Mouse (Mus musculus) heart, embryonic 14.5 days (tissue): ENCODE data around the gene Ttll5. TPM values are rescaled to one million over a fixed set of nuclear protein-coding genes. Genes with fewer than 3 reads are reported as not detected.

ENCODE experiments used
- ATAC-seq: fragments of 200-750 bp; cut with Nextera tagmentation; 2 replicates; pipeline ENCODE4 v1.8.0; 2017; ENCODE audit warnings: low read depth, moderate TSS enrichment; ENCODE audit not compliant: insufficient number of reproducible peaks, insufficient read depth, low FRiP score
- H3K27ac ChIP-seq, 2 experiments: fragments of 200-500 bp in 1 of 2; fragments of 300-500 bp in 1 of 2; sonication (generic) in 1 of 2; replicated peaks in 1 of 2; 2 replicates each; pipeline ENCODE4 v1.5.1; 2012 to 2014; ENCODE audit warnings: low read depth in 2 of 2, low read length in 2 of 2, control low read depth in 1 of 2, mild to moderate bottlenecking in 1 of 2, mixed read lengths in 1 of 2; ENCODE audit not compliant: control insufficient read depth in 1 of 2, insufficient read depth in 1 of 2
- H3K27me3 ChIP-seq: fragments of 300-500 bp; sonication (generic); 2 replicates; pipeline ENCODE4 v1.6.1; 2014; ENCODE audit warnings: mild to moderate bottlenecking, low read length, control low read depth; ENCODE audit not compliant: control insufficient read depth, insufficient read depth
- H3K36me3 ChIP-seq: fragments of 300-500 bp; sonication (generic); 2 replicates; pipeline ENCODE4 v1.6.1; 2014; ENCODE audit warnings: mild to moderate bottlenecking, control low read depth, low read length, mixed read lengths; ENCODE audit not compliant: control insufficient read depth, insufficient read depth
- H3K4me1 ChIP-seq, 2 experiments: fragments of 200-500 bp in 1 of 2; fragments of 300-500 bp in 1 of 2; sonication (generic) in 1 of 2; 2 replicates each; pipeline ENCODE4 v1.6.1; 2012 to 2014; ENCODE audit warnings: low read length in 2 of 2, control low read depth in 1 of 2, mixed read lengths in 1 of 2; ENCODE audit not compliant: control insufficient read depth in 2 of 2, insufficient read depth in 2 of 2
- H3K4me2 ChIP-seq: fragments of 300-500 bp; sonication (generic); 2 replicates; pipeline ENCODE4 v1.6.1; 2014; ENCODE audit warnings: mild to moderate bottlenecking, low read length
- H3K4me3 ChIP-seq, 2 experiments: fragments of 200-500 bp in 1 of 2; fragments of 300-500 bp in 1 of 2; sonication (generic) in 1 of 2; 2 replicates each; pipeline ENCODE4 v1.5.1; 2012 to 2014; ENCODE audit warnings: low read length in 2 of 2, mild to moderate bottlenecking in 2 of 2, control low read depth in 1 of 2, low read depth in 1 of 2, moderate library complexity in 1 of 2; ENCODE audit not compliant: control insufficient read depth in 1 of 2, insufficient read depth in 1 of 2
- H3K9ac ChIP-seq: fragments of 300-500 bp; sonication (generic); 2 replicates; pipeline ENCODE4 v1.6.1; 2014; ENCODE audit warnings: mild to moderate bottlenecking, low read length
- H3K9me3 ChIP-seq: fragments of 300-500 bp; sonication (generic); 2 replicates; pipeline ENCODE4 v1.6.1; 2016; ENCODE audit warnings: low read length, control low read depth; ENCODE audit not compliant: control insufficient read depth
- WGBS: fragments of 180-500 bp; shearing (Covaris S2); extraction: QIAGEN DNeasy Blood & Tissue Kit; methylation state at CpG from one replicate; pipeline ENCODE4 v1.1.7; 2014; 5-methylcytosine and 5-hydroxymethylcytosine counted together
- polyA plus RNA-seq: library from polyadenylated mRNA; unstranded; fragments of >200 nt; fragmentation: Nextera tagmentation; extraction: Ambion mirVana; gene quantifications from 2 replicates; pipeline ENCODE4 v1.2.1, GENCODE M21; 2014

Ttll5 gene
- polyA plus RNA-seq, 1 experiment from 2014 or later, result 17.1 TPM

- 74% methylated on average over 2 of the region's 2 CpGs for WGBS
- Histone ChIP-seq H3K27ac (no peak overlapping the region), H3K9me3 (no peaks in the 10 kb centered on the region), H3K4me2 (no peak overlapping the region), H3K9ac (no peak overlapping the region), H3K4me3 (no peak overlapping the region), H3K27me3 (no peaks in the 10 kb centered on the region), H3K4me1 (peaks cover 15 to 26% of the 10 kb centered on the region in 2 experiments), H3K36me3 (peaks cover 4% of the 10 kb centered on the region; the same call in 1 of the 2 replicates)
- no peak for ATAC-seq
These were observed 134.0 kb downstream of the Ttll5 start for GRCm38 (mm10) chr12:85958460-85958859.

DNA sequence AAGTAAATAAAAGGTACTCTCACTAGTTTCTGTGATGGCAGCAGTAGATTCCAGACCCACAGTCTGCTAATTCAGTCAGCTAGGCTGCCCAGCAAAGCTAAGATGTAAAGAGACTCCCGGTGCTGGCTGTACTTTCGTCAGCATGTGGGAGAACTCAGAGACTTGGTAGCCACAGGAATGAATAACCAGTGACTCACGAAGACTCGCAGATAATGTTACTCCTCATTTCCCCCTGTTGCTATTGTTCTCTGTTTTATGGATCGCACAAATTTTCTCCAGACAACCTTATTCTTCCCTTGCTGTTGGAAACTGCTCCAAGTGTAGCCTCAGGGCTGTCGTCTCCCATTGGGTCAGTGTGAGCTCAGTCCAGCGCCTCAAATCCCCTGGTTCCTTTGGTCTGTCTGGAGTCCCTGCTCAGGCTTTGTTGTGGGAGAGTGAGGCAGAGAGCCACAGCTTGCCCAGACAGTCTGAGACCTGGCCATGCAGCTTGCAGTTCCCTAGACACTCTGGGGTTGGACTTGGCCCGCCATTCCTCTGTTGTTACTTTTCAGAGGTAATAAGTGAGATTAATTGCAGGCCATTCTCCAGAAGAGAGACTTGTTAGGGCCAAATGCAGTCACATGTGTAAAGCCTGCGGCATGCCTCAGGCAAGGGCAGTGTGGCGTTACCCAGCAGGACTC, 135.5 kb downstream of the Ttll5 start:
- no peaks in the 10 kb centered on the region for H3K9me3 ChIP-seq
- H3K4me1 ChIP-seq, result peaks cover 20 to 32% of the 10 kb centered on the region in 2 experiments
- no peak overlapping the region for H3K9ac ChIP-seq
- peaks cover 9% of the 10 kb centered on the region for H3K36me3 ChIP-seq
- no peak overlapping the region for H3K4me3 ChIP-seq
- H3K27ac ChIP-seq, result no peak overlapping the region; a peak in 2 of 4 replicates
- ATAC-seq, result no peak
- WGBS, result 66% methylated on average over 10 of the region's 10 CpGs
- no peaks in the 10 kb centered on the region for H3K27me3 ChIP-seq
- H3K4me2 ChIP-seq, result no peak overlapping the region

GRCm38 (mm10) chr12:85960699-85961098, 136.2 kb downstream of the Ttll5 start:
- peak overlapping the region in 1 of 2 experiments; percentile 20; a peak in 1 of 4 replicates for H3K27ac ChIP-seq
- no peak overlapping the region for H3K4me3 ChIP-seq
- H3K27me3 ChIP-seq, result no peaks in the 10 kb centered on the region
- peaks cover 9% of the 10 kb centered on the region for H3K36me3 ChIP-seq
- no peaks in the 10 kb centered on the region for H3K9me3 ChIP-seq
- no peak overlapping the region for H3K9ac ChIP-seq
- H3K4me1 ChIP-seq, result peaks cover 20 to 32% of the 10 kb centered on the region in 2 experiments
- H3K4me2 ChIP-seq, result no peak overlapping the region
- WGBS, result 76% methylated on average over 4 of the region's 4 CpGs
- no peak for ATAC-seq

GRCm38 (mm10) chr12:85963160-85963559, 138.7 kb downstream of the Ttll5 start:
- WGBS, result 11% methylated on average over 2 of the region's 2 CpGs
- peaks cover 6% of the 10 kb centered on the region; the same call in 1 of the 2 replicates for H3K36me3 ChIP-seq
- H3K4me1 ChIP-seq, result peaks cover 18 to 30% of the 10 kb centered on the region in 2 experiments
- H3K27ac ChIP-seq, result peak overlapping the region; percentile 36 to 48; a peak in 3 of 4 replicates
- no peak overlapping the region for H3K4me2 ChIP-seq
- no peak for ATAC-seq
- H3K9me3 ChIP-seq, result no peaks in the 10 kb centered on the region
- no peak overlapping the region for H3K9ac ChIP-seq
- no peaks in the 10 kb centered on the region for H3K27me3 ChIP-seq
- H3K4me3 ChIP-seq, result no peak overlapping the region

GRCm38 (mm10) chr12:85963699-85964098, 139.2 kb downstream of the Ttll5 start:
- H3K27me3 ChIP-seq, result no peaks in the 10 kb centered on the region
- no peaks in the 10 kb centered on the region for H3K9me3 ChIP-seq
- H3K4me2 ChIP-seq, result no peak overlapping the region
- peaks cover 6% of the 10 kb centered on the region; the same call in 1 of the 2 replicates for H3K36me3 ChIP-seq
- H3K9ac ChIP-seq, result no peak overlapping the region
- H3K4me1 ChIP-seq, result peaks cover 17 to 26% of the 10 kb centered on the region in 2 experiments
- 63% methylated on average over 11 of the region's 11 CpGs for WGBS
- H3K27ac ChIP-seq, result peak overlapping the region; percentile 36 to 48
- ATAC-seq, result peak; percentile 46; the same call in 1 of the 2 replicates
- H3K4me3 ChIP-seq, result no peak overlapping the region

- Histone ChIP-seq H3K4me2 (no peak overlapping the region), H3K4me1 (peaks cover 17 to 23% of the 10 kb centered on the region in 2 experiments), H3K9ac (no peak overlapping the region), H3K27ac (no peak overlapping the region; a peak in 1 of 4 replicates), H3K27me3 (no peaks in the 10 kb centered on the region), H3K9me3 (no peaks in the 10 kb centered on the region), H3K36me3 (peaks cover 6% of the 10 kb centered on the region; the same call in 1 of the 2 replicates), H3K4me3 (no peak overlapping the region)
- 72% methylated on average over 3 of the region's 3 CpGs for WGBS
- ATAC-seq, result no peak
These were observed 140.0 kb downstream of the Ttll5 start for GRCm38 (mm10) chr12:85964436-85964835.

DNA sequence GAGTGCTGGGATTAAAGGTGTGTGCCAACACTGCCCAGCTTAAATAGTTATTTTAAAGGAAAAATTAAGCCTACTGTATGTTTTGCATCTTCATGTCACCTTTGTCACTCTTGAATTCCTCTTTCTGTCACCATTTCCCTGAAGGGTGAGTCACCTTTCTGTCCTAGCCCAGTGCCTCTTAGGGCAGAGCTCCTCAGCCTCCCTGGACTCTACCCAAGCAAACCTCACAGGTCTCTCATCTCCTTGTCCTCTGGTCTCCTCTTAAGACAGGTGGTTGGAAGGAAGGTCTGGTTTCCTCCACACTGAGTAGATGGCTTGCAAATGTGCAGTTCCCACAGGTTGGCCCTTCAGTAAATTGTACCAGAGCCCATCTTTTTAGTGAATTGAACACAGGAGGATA, 143.4 kb downstream of the Ttll5 start:
- Histone ChIP-seq H3K4me3 (no peak overlapping the region), H3K27ac (no peak overlapping the region), H3K27me3 (no peaks in the 10 kb centered on the region), H3K36me3 (peaks cover 6% of the 10 kb centered on the region; the same call in 1 of the 2 replicates), H3K9me3 (no peaks in the 10 kb centered on the region), H3K4me1 (peaks cover 12 to 17% of the 10 kb centered on the region in 2 experiments), H3K9ac (no peak overlapping the region), H3K4me2 (no peak overlapping the region)
- ATAC-seq, result no peak
